Mouse (Mus musculus): ENCODE results near the gene C1qtnf6. TPM values are rescaled to one million over a fixed set of nuclear protein-coding genes. Genes with fewer than 3 reads are reported as not detected.

C1qtnf6 gene
- 16.9 TPM for polyA plus RNA-seq (2021)

DNA sequence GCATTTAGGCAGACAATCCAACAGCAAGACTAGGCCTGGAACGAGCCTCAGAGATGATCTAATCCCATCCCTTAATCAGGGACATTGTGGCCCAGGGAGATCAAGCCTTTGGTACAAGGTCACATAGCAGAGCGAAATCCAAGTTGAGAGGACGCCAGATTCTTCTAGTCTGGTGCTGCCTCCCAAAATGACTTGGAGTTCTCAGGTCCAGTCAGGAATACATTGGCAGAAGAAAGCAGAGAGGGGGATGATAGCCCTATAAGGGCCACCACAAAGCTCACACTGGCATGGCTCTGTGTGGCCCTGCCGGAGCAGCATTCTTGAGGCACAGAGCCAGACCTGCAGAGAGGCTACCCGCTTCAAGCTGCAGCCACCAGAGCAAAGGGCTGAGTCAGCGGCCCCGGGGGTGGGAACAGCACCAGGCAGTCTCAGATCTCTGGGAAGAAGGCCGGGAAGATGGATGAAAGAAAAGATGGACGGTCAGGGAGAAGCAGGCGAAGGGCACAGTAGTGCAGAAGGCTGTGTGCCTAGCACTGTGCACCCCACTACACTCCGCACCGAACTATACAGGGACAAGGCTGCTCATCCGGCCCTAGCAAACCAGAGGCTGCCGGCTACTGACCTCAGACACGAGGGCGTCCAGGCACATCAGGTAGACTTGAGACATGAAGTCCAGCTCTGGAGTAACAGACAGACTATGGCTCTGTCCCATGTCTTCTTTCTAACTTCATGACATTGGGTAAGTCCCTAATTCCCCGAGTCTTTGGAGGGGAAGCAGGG, at the start of gene C1qtnf6:
Gene C1qtnf6, minus strand, starts transcription at position 746 of the 780 bp plus-strand sequence.
- ChIA-PET CTCF (no interaction called here), POLR2A (interaction anchor here (1.0 to 2.5 kb wide), 5 partner anchors 19 to 124 kb away, joined by 3 to 7 read pairs (median 4); partner anchors contain the start of genes Mpst and Tst)
- no peaks in the 10 kb centered on the region for H3K27me3 ChIP-seq
- no peak for TF ChIP-seq CTCF (IDR thresholded peaks at IDR 0.05)
- in situ Hi-C loops (cut with MboI; ENCODE audit: low pct_unique_long_range_greater_than_20kb) = loop anchor here (5.0 kb wide), 2 partner anchors 84 to 349 kb away; no protein-coding TSS in a partner anchor
- no peak for DNase-seq (ENCODE audit: low read depth, low spot score)
- no peak for ATAC-seq

GRCm38 (mm10) chr15:78576284-78576810, 45.1 kb upstream of the C1qtnf6 start:
- TF ChIP-seq CTCF (IDR thresholded peaks at IDR 0.05) = no peak
- H3K27me3 ChIP-seq = peaks cover 15% of the 10 kb centered on the region
- CTCF ChIA-PET = interaction anchor here (0.8 kb wide), 1 partner anchor 9 kb away, joined by 3 read pairs; no protein-coding TSS in a partner anchor
- DNase-seq (ENCODE audit: low read depth, low spot score) (no peak), ATAC-seq (no peak)
- POLR2A ChIA-PET = no interaction called here
- in situ Hi-C loops (cut with MboI; ENCODE audit: low pct_unique_long_range_greater_than_20kb) = no loop called here

- in situ Hi-C loops (cut with MboI; ENCODE audit: low pct_unique_long_range_greater_than_20kb) = no loop called here
- POLR2A ChIA-PET = no interaction called here
- ATAC-seq = no peak
- H3K27me3 ChIP-seq = peaks cover 32% of the 10 kb centered on the region
- CTCF ChIA-PET = interaction anchor here (1.3 kb wide), 1 partner anchor 13 kb away, joined by 3 read pairs; no protein-coding TSS in a partner anchor
- TF ChIP-seq CTCF (IDR thresholded peaks at IDR 0.05) = no peak
- DNase-seq (ENCODE audit: low read depth, low spot score) = no peak
Measured at GRCm38 (mm10) chr15:78572658-78573397, 41.6 kb upstream of the C1qtnf6 start, which contains the start of gene Rac2. TSS of gene Rac2 (minus strand) at chr15:78572783.

- in situ Hi-C loops (cut with MboI; ENCODE audit: low pct_unique_long_range_greater_than_20kb) = no loop called here
- CTCF ChIA-PET = no interaction called here
- ATAC-seq (no peak), DNase-seq (ENCODE audit: low read depth, low spot score) (no peak)
- H3K27me3 ChIP-seq = peaks cover 32% of the 10 kb centered on the region
- no peak for TF ChIP-seq CTCF (IDR thresholded peaks at IDR 0.05)
- POLR2A ChIA-PET = no interaction called here
Measured at GRCm38 (mm10) chr15:78572270-78572600, 41.0 kb upstream of the C1qtnf6 start.

GRCm38 (mm10) chr15:78571554-78572269, 40.5 kb upstream of the C1qtnf6 start:
- peaks cover 32% of the 10 kb centered on the region for H3K27me3 ChIP-seq
- in situ Hi-C loops (cut with MboI; ENCODE audit: low pct_unique_long_range_greater_than_20kb) = no loop called here
- ChIA-PET POLR2A (no interaction called here), CTCF (no interaction called here)
- ATAC-seq (no peak), DNase-seq (ENCODE audit: low read depth, low spot score) (no peak)
- TF ChIP-seq CTCF (IDR thresholded peaks at IDR 0.05) = no peak

DNA sequence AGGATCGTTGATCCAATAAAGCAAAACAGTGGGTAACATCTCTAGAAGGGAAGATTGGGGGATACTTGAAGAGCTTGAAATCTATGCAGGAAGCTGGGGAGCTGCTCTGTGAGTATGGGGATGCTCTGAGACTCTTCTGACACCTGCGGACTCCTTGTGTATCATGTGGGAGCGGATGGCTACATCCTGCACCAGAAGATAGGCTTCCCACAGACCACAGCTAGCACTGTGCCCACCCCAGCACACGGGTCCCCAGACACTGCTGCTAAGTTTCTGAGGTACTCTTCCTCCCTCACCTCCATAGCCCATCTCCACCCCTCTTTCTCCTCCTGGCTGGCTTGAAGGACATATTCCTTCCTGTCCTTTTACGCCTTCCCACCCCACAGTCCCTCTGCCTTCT, 39.0 kb upstream of the C1qtnf6 start:
- in situ Hi-C loops (cut with MboI; ENCODE audit: low pct_unique_long_range_greater_than_20kb) = no loop called here
- no peak for ATAC-seq
- no peak for DNase-seq (ENCODE audit: low read depth, low spot score)
- ChIA-PET CTCF (interaction anchor here (1.4 kb wide), 1 partner anchor 12 kb away, joined by 4 read pairs; no protein-coding TSS in a partner anchor), POLR2A (no interaction called here)
- H3K27me3 ChIP-seq = peaks cover 36% of the 10 kb centered on the region
- TF ChIP-seq CTCF (IDR thresholded peaks at IDR 0.05) = no peak

DNA sequence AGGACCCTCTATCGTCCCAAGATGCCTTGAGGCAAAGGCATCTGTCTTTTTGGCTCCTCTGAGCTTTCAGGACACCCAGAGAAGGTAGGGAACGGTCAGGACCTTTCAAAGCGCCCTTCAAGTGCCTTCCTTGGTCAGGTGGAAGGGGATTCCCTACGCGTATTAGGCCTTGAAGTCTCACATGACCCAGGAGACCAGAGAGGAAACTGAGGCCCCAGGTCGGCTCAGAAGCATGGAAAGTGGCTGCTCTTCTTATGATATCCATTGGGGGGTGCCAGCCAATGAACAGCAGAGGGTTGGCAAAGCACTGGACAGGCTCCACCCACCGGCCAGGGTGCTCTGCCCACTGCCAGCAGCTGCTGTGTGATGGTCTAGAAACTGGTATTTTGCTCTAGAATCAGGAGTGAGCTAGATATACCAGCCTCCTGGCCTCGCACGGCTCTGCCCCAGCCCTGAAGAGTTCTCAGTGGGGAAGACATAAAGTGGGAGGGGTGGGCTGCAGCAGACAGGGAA, 36.4 kb upstream of the C1qtnf6 start:
- in situ Hi-C loops (cut with MboI; ENCODE audit: low pct_unique_long_range_greater_than_20kb) = no loop called here
- CTCF ChIA-PET = interaction anchor here (1.3 kb wide), 1 partner anchor 13 kb away, joined by 5 read pairs; no protein-coding TSS in a partner anchor
- H3K27me3 ChIP-seq = peaks cover 34% of the 10 kb centered on the region
- POLR2A ChIA-PET = no interaction called here
- no peak for ATAC-seq
- no peak for TF ChIP-seq CTCF (IDR thresholded peaks at IDR 0.05)
- no peak for DNase-seq (ENCODE audit: low read depth, low spot score)

DNA sequence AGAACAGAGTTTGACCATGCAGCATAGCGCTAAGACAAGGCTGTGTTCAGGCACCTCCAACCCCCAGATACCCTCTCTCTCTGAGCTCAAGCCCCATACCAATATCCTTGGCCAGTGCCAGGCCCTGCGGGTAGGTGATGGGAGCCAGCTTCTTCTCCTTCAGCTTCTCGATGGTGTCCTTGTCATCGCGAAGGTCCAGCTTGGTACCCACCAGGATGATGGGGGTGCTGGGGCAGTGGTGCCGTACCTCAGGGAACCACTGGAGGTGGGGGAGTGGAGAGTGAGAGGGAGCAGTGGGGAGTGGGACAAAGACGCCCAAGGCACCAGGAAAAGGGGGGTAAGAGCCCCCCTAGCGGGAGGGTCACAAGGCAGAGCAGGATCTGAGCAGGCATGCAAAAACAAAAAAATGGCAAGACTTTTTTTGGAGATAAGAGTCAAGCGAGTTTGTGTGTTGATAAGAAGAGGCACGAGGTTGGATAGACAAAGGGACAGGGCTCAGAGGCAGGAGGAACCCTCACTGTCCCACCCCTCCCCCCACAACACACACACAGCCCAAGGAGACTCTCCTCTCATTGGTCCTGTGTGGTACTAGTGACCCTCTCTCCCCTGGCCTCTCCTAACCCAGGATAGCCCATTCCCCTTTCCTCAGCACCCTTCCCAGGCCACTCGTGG, 33.7 kb upstream of the C1qtnf6 start:
- CTCF ChIA-PET = no interaction called here
- peaks cover 30% of the 10 kb centered on the region for H3K27me3 ChIP-seq
- DNase-seq (ENCODE audit: low read depth, low spot score) = no peak
- TF ChIP-seq CTCF (IDR thresholded peaks at IDR 0.05) = no peak
- POLR2A ChIA-PET = no interaction called here
- in situ Hi-C loops (cut with MboI; ENCODE audit: low pct_unique_long_range_greater_than_20kb) = no loop called here
- no peak for ATAC-seq

DNA sequence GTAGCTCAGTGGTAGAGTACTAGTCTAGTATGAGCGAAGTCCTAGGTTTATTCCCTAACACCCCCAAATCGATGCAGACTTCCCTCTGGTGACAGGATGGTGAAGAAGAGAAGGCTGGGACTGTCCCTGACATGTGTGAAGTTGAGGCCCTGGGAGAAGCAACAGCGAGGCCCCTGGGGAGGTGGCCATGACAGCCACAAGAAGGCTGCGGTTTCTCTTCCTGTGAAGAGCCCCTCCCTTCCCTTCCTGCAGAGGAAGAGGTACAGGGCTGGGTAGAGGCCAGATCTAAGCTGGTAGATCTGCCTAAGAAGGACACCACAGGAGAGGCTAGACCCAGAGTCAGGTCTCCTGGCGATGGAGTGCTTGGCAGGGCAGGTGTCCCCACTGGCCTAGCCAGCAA, 32.7 kb upstream of the C1qtnf6 start:
- DNase-seq (ENCODE audit: low read depth, low spot score) = no peak
- in situ Hi-C loops (cut with MboI; ENCODE audit: low pct_unique_long_range_greater_than_20kb) = no loop called here
- no peak for TF ChIP-seq CTCF (IDR thresholded peaks at IDR 0.05)

DNA sequence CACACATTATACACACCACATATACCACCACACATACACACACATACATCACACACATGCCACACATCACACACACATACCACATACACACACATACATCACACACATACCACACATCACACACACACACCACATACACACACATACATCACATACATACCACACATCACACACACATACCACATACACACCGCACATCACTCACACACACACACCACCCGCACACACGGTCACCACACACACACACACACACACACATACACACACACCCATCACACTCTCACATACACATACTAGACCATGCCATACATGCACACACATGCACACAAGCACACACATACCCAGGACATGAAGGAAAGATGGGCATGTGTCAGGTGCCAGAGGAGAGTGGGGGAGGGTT, 32.1 kb upstream of the C1qtnf6 start:
- TF ChIP-seq CTCF (IDR thresholded peaks at IDR 0.05) = no peak
- CTCF ChIA-PET = interaction anchor here (1.4 kb wide), 1 partner anchor 116 kb away, joined by 3 read pairs; no protein-coding TSS in a partner anchor
- H3K27me3 ChIP-seq = peaks cover 20% of the 10 kb centered on the region
- POLR2A ChIA-PET = no interaction called here
- DNase-seq (ENCODE audit: low read depth, low spot score) = no peak
- in situ Hi-C loops (cut with MboI; ENCODE audit: low pct_unique_long_range_greater_than_20kb) = no loop called here
- no peak for ATAC-seq

More for the DNA sequence above, 32.7 kb upstream of the C1qtnf6 start:
- ATAC-seq = no peak
- ChIA-PET CTCF (no interaction called here), POLR2A (no interaction called here)
- peaks cover 26% of the 10 kb centered on the region for H3K27me3 ChIP-seq

All from Patski (cell line).